Comparison of ENCODE assay signal across 20 mouse cellular contexts in genomic region chr2:127398738-127399137, GRCm38 (mm10). TPM values are rescaled to one million over a fixed set of nuclear protein-coding genes. Genes with fewer than 3 reads are reported as not detected.
"Had no signal": no experiment of that assay in that cellular context is flagged by ENCODE, and none has a peak within 500 bp of the region (broad histone marks: within the 10 kb centered on the region; RNA-seq: fewer than 3 reads in every experiment).

No protein-coding gene starts in this region.

- ATAC-seq: hindbrain, postnatal 0 days; inflammation-experienced regulatory T-cells, adult 6 months; intestine, embryonic 16.5 days; midbrain, embryonic 15.5 days had no signal

- H3K4me2 ChIP-seq: midbrain, embryonic 12.5 days; midbrain, embryonic 15.5 days; neural tube, embryonic 12.5 days; neural tube, embryonic 15.5 days; stomach, embryonic 15.5 days had no signal

- H3K4me1 ChIP-seq: midbrain, embryonic 15.5 days; neural tube, embryonic 12.5 days; neural tube, embryonic 15.5 days; stomach, embryonic 15.5 days had no signal

- H3K9me3 ChIP-seq: midbrain, embryonic 12.5 days; midbrain, embryonic 15.5 days; neural tube, embryonic 12.5 days; neural tube, embryonic 15.5 days; stomach, embryonic 15.5 days had no signal

- H3K27me3 ChIP-seq: midbrain, embryonic 12.5 days; midbrain, embryonic 15.5 days; neural tube, embryonic 12.5 days; neural tube, embryonic 15.5 days; stomach, embryonic 15.5 days had no signal

- H3K27ac ChIP-seq: hindbrain, postnatal 0 days; left cerebral cortex, adult 2 months; macrophage; midbrain, embryonic 12.5 days; midbrain, embryonic 15.5 days; neural tube, embryonic 12.5 days; neural tube, embryonic 15.5 days; stomach, embryonic 15.5 days had no signal

- DNase-seq: kidney, adult 9 months; layer of hippocampus, postnatal 36 days; lung, adult 2 months; retina, postnatal 1 day; right cerebral cortex, postnatal 25 days; spleen, adult 18-20 months; thymus, postnatal 36 days had no signal

- H3K9ac ChIP-seq: midbrain, embryonic 12.5 days; midbrain, embryonic 15.5 days; neural tube, embryonic 12.5 days; neural tube, embryonic 15.5 days; stomach, embryonic 15.5 days had no signal

- H3K4me3 ChIP-seq: left cerebral cortex, adult 2 months; midbrain, embryonic 12.5 days; midbrain, embryonic 15.5 days; neural tube, embryonic 12.5 days; neural tube, embryonic 15.5 days; stomach, embryonic 15.5 days had no signal

- H3K36me3 ChIP-seq: midbrain, embryonic 12.5 days; midbrain, embryonic 15.5 days; neural tube, embryonic 12.5 days; neural tube, embryonic 15.5 days; stomach, embryonic 15.5 days had no signal

RNA-seq across cellular contexts. Expression of gene Gpat2, which starts 26.3 kb away (rescaled TPM):
- total RNA-seq: layer of hippocampus, postnatal 10 days; megakaryocyte, adult 5-6 weeks had no signal
- polyA plus RNA-seq: limb, embryonic 11.5 days; macrophage; midbrain, embryonic 12.5 days had no signal

RNA-seq across cellular contexts. Expression of gene Adra2b, which starts 35.7 kb away (rescaled TPM):
- total RNA-seq: megakaryocyte, adult 5-6 weeks had no signal
- polyA plus RNA-seq: macrophage had no signal
